Mouse (Mus musculus): ENCODE measurements around the gene Vmn1r117. TPM values are rescaled to one million over a fixed set of nuclear protein-coding genes. Genes with fewer than 3 reads are reported as not detected.

Gene Vmn1r117
- total RNA-seq (2023): not detected in 2 replicates

DNA sequence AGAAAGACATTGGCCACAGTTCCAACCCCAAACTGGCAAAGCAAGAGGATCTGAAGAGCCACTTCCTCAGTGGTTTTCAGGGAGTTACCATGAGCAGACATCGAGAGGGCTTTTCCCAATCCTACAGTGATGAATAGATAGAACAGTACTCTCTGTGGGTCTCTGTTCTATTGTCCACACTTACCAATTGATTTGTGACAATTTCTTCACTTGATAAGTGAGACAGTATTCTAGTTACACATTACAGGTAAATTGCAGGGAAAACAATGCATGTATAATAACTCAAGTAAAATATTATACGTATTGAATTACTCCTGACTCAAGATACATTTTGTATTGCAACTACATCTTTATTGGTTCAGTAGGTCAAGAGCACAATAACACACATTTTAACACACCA, at the start of gene Vmn1r117:
Gene Vmn1r117 (minus strand): TSS at position 101 of the 400 bp plus-strand sequence.

GRCm38 (mm10) chr7:20912247-20912646, 28.3 kb upstream of the Vmn1r117 start, which contains the start of gene Vmn1r118:
Vmn1r118 (minus strand) TSS chr7:20912347.

GRCm38 (mm10) chr7:20871956-20872355, 12.0 kb downstream of the Vmn1r117 start, which contains the start of gene Vmn1r116:
Vmn1r116 (plus strand) TSS chr7:20872256.

DNA sequence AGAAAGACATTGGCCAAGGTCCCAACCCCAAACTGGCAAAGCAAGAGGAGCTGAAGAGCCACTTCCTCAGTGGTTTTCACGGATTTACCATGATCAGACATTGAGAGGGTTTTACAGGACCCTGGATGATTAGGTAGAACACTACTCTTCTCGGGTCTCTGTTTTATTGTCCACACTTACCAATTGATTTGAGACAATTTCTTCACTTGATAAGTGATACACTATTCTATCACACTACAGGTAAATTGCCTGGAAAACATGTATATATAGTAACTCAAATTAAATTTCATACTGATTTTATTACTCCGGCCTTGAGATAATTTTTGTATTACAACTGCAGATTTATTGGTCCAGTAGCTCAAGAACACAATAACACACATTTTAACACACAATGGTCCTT, 39.0 kb downstream of the Vmn1r117 start, which contains the start of gene Vmn1r115:
Gene Vmn1r115 (minus strand): TSS at position 101 of the 400 bp plus-strand sequence.

Other genes starting within 250 kb of the Vmn1r117 start
- gene Vmn1r107, start 215.2 kb downstream of the Vmn1r117 start, total RNA-seq (2023): not detected in 2 replicates
- gene Vmn1r111, start 180.9 kb downstream of the Vmn1r117 start, total RNA-seq (2023): not detected in 2 replicates
- gene Gm10668, start 153.5 kb downstream of the Vmn1r117 start, total RNA-seq (2023): not detected in 2 replicates
- gene Vmn1r112, start 112.9 kb downstream of the Vmn1r117 start, total RNA-seq (2023): not detected in 2 replicates
- not detected in 2 replicates for gene Vmn1r113, start 96.8 kb downstream of the Vmn1r117 start, total RNA-seq (2023)
- gene Vmn1r114, start 71.9 kb downstream of the Vmn1r117 start, total RNA-seq (2023): not detected in 2 replicates
- gene Vmn1r115, start 39.1 kb downstream of the Vmn1r117 start, total RNA-seq (2023): not detected in 2 replicates
- not detected in 2 replicates for gene Vmn1r116, start 11.9 kb downstream of the Vmn1r117 start, total RNA-seq (2023)
- gene Vmn1r118, start 28.2 kb upstream of the Vmn1r117 start, total RNA-seq (2023): not detected in 2 replicates
- not detected in 2 replicates for gene Vmn1r119, start 128.3 kb upstream of the Vmn1r117 start, total RNA-seq (2023)
- gene Vmn1r120, start 169.7 kb upstream of the Vmn1r117 start, total RNA-seq (2023): not detected in 2 replicates
- gene Vmn1r121, start 214.4 kb upstream of the Vmn1r117 start, total RNA-seq (2023): not detected in 2 replicates

Measured in neutrophil, adult 65 days (primary cell).